Mouse (Mus musculus): ENCODE data around the gene Nr4a3. TPM values are rescaled to one million over a fixed set of nuclear protein-coding genes. Genes with fewer than 3 reads are reported as not detected.

Gene Nr4a3
- polyA plus RNA-seq, 1 experiment from 2014 or later = 0.10 TPM

GRCm38 (mm10) chr4:48073325-48073724 is 28.4 kb downstream of the Nr4a3 start:
- Histone ChIP-seq H3K4me3 (ENCODE audit: low read length) (no peak overlapping the region), H3K9ac (replicated peaks; ENCODE audit: low read length) (no peak overlapping the region), H3K27ac (ENCODE audit: low read length) (no peak overlapping the region), H3K4me1 (ENCODE audit: insufficient read depth, low read length) (no peaks in the 10 kb centered on the region), H3K9me3 (ENCODE audit: low read length) (no peaks in the 10 kb centered on the region), H3K36me3 (ENCODE audit: insufficient read depth, low read length) (no peaks in the 10 kb centered on the region), H3K4me2 (replicated peaks; ENCODE audit: low read depth, low read length) (no peak overlapping the region), H3K27me3 (ENCODE audit: insufficient read depth, low read length) (no peaks in the 10 kb centered on the region)
- ATAC-seq (ENCODE audit: low FRiP score, low TSS enrichment) = no peak
- WGBS = 81% methylated on average over 6 of the region's 6 CpGs

DNA sequence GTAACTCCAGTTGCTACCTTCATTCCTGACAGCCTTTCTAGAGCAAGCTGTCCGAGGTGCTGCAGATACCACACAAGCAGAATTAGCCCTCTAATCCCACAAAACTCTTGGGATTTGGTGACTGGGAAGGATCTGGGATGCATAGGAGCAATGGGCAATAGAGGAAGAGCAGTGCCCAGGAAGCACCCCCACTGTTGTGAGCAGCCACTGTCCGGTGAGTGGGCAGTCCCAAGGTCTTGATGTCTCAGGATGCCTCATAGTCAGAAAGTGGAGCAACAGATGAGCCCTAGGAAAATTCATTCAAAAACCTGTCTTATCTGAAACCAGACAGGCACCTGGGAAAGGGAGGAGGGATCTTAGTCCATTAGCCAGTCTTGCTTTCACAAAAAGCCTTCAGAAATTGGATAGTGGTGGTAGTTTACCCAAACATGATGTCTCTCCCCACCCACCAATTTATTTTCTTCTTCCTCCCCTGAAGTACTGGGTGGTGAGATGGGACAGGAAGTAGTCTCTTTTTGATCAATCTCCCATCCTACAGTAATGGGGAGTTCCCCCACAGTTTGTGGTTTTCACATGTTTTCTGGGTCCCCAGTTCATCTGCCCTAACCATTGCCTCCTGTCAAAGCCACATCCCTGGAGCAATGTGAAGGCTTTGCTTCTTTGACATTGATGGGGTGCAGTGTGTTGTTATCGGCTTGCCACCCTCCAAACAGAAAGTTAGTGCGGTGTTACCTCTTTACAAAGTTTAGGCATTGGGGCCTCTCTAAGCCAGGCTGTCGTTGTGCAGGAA is 29.7 kb downstream of the Nr4a3 start:
- H3K4me3 ChIP-seq (ENCODE audit: low read length) = no peak overlapping the region
- no peaks in the 10 kb centered on the region for H3K27me3 ChIP-seq (ENCODE audit: insufficient read depth, low read length)
- H3K9ac ChIP-seq (replicated peaks; ENCODE audit: low read length) = no peak overlapping the region
- no peaks in the 10 kb centered on the region for H3K9me3 ChIP-seq (ENCODE audit: low read length)
- ATAC-seq (ENCODE audit: low FRiP score, low TSS enrichment) = no peak
- WGBS = 85% methylated on average over 5 of the region's 5 CpGs
- no peaks in the 10 kb centered on the region for H3K36me3 ChIP-seq (ENCODE audit: insufficient read depth, low read length)
- no peak overlapping the region for H3K27ac ChIP-seq (ENCODE audit: low read length)
- H3K4me2 ChIP-seq (replicated peaks; ENCODE audit: low read depth, low read length) = no peak overlapping the region
- peaks cover 5% of the 10 kb centered on the region; the same call in 1 of the 2 replicates for H3K4me1 ChIP-seq (ENCODE audit: insufficient read depth, low read length)

DNA sequence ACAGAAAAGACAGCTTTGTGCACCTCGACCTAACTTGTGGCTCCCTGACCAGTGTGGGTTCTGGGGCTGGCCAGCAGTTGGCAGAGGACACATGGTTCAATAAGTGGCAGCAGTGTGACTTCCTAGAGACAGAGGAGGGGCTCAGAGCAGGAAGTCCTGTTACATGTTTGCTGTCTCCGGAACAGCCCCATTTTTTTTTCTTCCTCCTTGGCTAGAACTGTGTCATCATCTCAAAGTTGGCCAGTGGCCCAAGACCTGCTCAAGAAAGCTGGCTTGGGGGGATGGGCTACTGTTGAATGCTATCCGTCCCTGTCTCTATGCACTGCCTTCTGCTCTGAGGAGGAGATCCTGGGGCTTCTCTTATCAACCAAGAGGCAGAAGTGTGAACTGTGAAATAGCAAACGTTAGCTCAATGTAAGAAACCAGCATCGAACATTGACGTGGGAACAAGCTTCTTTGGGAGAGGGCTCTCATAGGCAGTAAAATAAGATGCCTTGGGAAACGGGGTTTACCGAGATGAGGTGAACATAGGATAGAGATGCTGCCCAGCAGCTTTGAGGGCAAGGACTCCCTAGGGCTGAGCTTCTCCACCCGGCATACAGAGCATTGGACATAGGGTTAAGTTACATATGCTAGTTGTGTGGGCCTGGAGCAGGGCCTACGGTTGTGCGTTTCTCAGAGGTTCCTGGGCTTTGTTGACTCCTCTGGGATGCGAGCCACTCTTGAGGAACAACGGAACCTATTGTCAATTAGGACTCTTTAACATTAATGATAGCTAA is 31.9 kb downstream of the Nr4a3 start:
- 73% methylated on average over 13 of the region's 13 CpGs for WGBS
- Histone ChIP-seq H3K4me3 (ENCODE audit: low read length) (no peak overlapping the region), H3K27ac (ENCODE audit: low read length) (no peak overlapping the region), H3K9me3 (ENCODE audit: low read length) (no peaks in the 10 kb centered on the region), H3K4me1 (ENCODE audit: insufficient read depth, low read length) (peaks cover 5% of the 10 kb centered on the region; the same call in 1 of the 2 replicates), H3K27me3 (ENCODE audit: insufficient read depth, low read length) (no peaks in the 10 kb centered on the region), H3K4me2 (replicated peaks; ENCODE audit: low read depth, low read length) (no peak overlapping the region), H3K36me3 (ENCODE audit: insufficient read depth, low read length) (no peaks in the 10 kb centered on the region), H3K9ac (replicated peaks; ENCODE audit: low read length) (no peak overlapping the region)
- ATAC-seq (ENCODE audit: low FRiP score, low TSS enrichment) = peak; percentile 51; the same call in 1 of the 2 replicates

GRCm38 (mm10) chr4:48078213-48078612 is 33.3 kb downstream of the Nr4a3 start:
- Histone ChIP-seq H3K27me3 (ENCODE audit: insufficient read depth, low read length) (no peaks in the 10 kb centered on the region), H3K4me3 (ENCODE audit: low read length) (no peak overlapping the region), H3K4me1 (ENCODE audit: insufficient read depth, low read length) (peaks cover 5% of the 10 kb centered on the region; the same call in 1 of the 2 replicates), H3K27ac (ENCODE audit: low read length) (no peak overlapping the region), H3K9me3 (ENCODE audit: low read length) (no peaks in the 10 kb centered on the region), H3K4me2 (replicated peaks; ENCODE audit: low read depth, low read length) (peak overlapping the region; percentile 27), H3K36me3 (ENCODE audit: insufficient read depth, low read length) (no peaks in the 10 kb centered on the region), H3K9ac (replicated peaks; ENCODE audit: low read length) (no peak overlapping the region)
- 0% methylated on average over 4 of the region's 4 CpGs for WGBS
- peak; percentile 67 for ATAC-seq (ENCODE audit: low FRiP score, low TSS enrichment)

DNA sequence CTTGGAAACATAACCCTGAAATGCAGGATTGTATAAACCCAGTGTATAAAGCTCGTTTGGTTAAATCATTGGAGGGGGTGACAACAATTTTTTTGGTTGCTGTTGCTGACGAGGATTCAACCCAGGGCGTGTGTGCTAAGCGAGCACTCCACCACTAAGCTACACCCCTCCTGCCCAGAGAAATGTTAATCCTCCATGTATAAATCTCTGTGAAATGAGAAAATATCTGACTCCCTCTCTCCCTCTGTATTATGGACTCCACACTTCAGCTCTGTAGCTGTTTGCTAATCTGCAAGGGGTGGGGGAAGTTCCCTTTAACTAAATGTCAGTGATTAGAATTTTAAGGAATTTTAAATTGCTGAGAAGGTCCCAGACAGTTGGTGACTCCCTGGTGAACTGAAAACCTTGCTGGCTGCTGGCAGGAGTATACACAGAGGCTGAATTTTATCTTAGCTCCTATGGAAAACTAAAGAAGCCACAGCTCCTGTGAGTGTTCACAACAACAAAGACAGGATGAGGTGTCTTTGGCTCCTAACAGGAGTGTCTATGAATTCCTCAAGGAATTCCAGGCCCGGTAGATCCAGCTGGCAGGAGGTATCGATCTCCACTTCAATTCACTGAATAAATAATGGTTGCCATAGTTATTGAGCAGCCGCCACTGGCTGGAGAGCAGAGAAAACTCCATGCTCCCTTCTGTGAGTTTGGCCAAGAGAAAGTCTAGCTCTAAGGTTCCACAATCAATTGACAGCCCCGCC is 34.5 kb downstream of the Nr4a3 start:
- ATAC-seq (ENCODE audit: low FRiP score, low TSS enrichment) = no peak
- no peak overlapping the region for H3K9ac ChIP-seq (replicated peaks; ENCODE audit: low read length)
- H3K4me1 ChIP-seq (ENCODE audit: insufficient read depth, low read length) = peaks cover 5% of the 10 kb centered on the region; the same call in 1 of the 2 replicates
- H3K4me3 ChIP-seq (ENCODE audit: low read length) = no peak overlapping the region
- no peak overlapping the region for H3K27ac ChIP-seq (ENCODE audit: low read length)
- no peaks in the 10 kb centered on the region for H3K9me3 ChIP-seq (ENCODE audit: low read length)
- H3K4me2 ChIP-seq (replicated peaks; ENCODE audit: low read depth, low read length) = no peak overlapping the region
- WGBS = 52% methylated on average over 8 of the region's 8 CpGs
- H3K36me3 ChIP-seq (ENCODE audit: insufficient read depth, low read length) = no peaks in the 10 kb centered on the region
- no peaks in the 10 kb centered on the region for H3K27me3 ChIP-seq (ENCODE audit: insufficient read depth, low read length)

DNA sequence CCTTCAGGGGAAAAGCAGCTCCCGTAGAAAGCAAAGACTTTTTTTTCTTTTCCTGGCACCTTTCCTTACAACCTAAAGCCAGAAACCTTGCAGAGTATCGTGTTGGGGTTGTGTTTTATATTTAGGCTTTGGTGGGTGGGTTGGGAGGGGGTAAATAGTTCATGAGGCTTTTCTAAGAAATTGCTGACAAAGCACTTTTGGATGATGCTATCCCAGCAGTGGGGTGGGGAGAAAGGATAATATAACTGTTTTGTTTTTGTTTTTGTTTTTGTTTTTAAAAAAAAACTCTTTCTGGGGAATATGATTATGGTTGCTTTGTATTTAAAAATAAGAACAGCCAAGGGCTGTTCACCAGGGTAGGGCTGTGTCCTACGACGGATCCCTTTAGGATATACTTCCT is 38.5 kb downstream of the Nr4a3 start:
- no peaks in the 10 kb centered on the region for H3K9me3 ChIP-seq (ENCODE audit: low read length)
- H3K4me3 ChIP-seq (ENCODE audit: low read length) = no peak overlapping the region
- H3K27ac ChIP-seq (ENCODE audit: low read length) = no peak overlapping the region
- no peak for ATAC-seq (ENCODE audit: low FRiP score, low TSS enrichment)
- H3K27me3 ChIP-seq (ENCODE audit: insufficient read depth, low read length) = no peaks in the 10 kb centered on the region
- H3K4me2 ChIP-seq (replicated peaks; ENCODE audit: low read depth, low read length) = no peak overlapping the region
- no peaks in the 10 kb centered on the region for H3K36me3 ChIP-seq (ENCODE audit: insufficient read depth, low read length)
- no peak overlapping the region for H3K9ac ChIP-seq (replicated peaks; ENCODE audit: low read length)
- WGBS = 81% methylated on average over 4 of the region's 4 CpGs
- H3K4me1 ChIP-seq (ENCODE audit: insufficient read depth, low read length) = peaks cover 5% of the 10 kb centered on the region; the same call in 1 of the 2 replicates

DNA sequence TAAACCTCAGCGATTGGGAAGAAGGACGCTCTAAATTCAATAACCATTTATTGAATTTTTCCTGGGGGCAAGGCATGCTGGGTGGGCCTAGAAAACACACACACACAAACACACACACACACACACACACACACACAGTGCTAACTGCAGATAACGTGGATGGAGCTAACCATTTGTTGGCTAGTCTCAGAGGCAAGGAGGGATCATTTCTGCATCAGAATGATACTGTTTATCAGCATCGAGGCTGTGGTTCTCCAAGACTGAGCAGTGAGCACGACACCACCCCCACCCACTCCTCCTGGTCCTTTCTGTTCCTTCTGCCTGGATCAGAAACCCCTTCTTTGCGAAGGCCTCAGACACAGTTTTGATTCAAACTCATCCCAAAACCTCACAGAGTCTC is 41.7 kb downstream of the Nr4a3 start:
- H3K36me3 ChIP-seq (ENCODE audit: insufficient read depth, low read length) = no peaks in the 10 kb centered on the region
- no peak for ATAC-seq (ENCODE audit: low FRiP score, low TSS enrichment)
- WGBS = 63% methylated on average over 6 of the region's 6 CpGs
- H3K4me3 ChIP-seq (ENCODE audit: low read length) = no peak overlapping the region
- H3K9ac ChIP-seq (replicated peaks; ENCODE audit: low read length) = no peak overlapping the region
- H3K27ac ChIP-seq (ENCODE audit: low read length) = no peak overlapping the region
- no peaks in the 10 kb centered on the region for H3K9me3 ChIP-seq (ENCODE audit: low read length)
- H3K4me2 ChIP-seq (replicated peaks; ENCODE audit: low read depth, low read length) = no peak overlapping the region
- H3K4me1 ChIP-seq (ENCODE audit: insufficient read depth, low read length) = no peaks in the 10 kb centered on the region
- H3K27me3 ChIP-seq (ENCODE audit: insufficient read depth, low read length) = no peaks in the 10 kb centered on the region

DNA sequence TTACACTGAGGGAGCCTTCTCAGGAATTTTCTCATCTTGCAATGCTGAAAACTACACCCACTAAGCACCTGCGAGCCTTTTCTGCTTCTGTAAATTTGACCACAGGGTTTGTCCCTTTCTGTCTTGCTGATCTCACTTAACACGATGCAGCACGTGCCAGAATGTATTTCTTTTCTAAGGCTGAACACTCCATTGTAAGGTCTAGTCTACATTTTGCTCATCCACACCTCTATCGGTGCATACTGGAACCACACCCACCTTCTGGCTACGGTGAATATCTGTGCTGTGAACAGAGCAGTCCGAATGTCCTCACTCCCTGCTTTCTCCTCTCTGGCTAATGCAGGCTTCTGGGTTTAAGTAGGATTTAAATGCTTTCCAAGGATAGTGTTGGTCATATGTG is 42.5 kb downstream of the Nr4a3 start:
- Histone ChIP-seq H3K36me3 (ENCODE audit: insufficient read depth, low read length) (no peaks in the 10 kb centered on the region), H3K9ac (replicated peaks; ENCODE audit: low read length) (no peak overlapping the region), H3K27me3 (ENCODE audit: insufficient read depth, low read length) (no peaks in the 10 kb centered on the region), H3K4me3 (ENCODE audit: low read length) (no peak overlapping the region), H3K27ac (ENCODE audit: low read length) (no peak overlapping the region), H3K4me1 (ENCODE audit: insufficient read depth, low read length) (no peaks in the 10 kb centered on the region), H3K9me3 (ENCODE audit: low read length) (no peaks in the 10 kb centered on the region), H3K4me2 (replicated peaks; ENCODE audit: low read depth, low read length) (no peak overlapping the region)
- WGBS = 86% methylated on average over 6 of the region's 6 CpGs
- no peak for ATAC-seq (ENCODE audit: low FRiP score, low TSS enrichment)

DNA sequence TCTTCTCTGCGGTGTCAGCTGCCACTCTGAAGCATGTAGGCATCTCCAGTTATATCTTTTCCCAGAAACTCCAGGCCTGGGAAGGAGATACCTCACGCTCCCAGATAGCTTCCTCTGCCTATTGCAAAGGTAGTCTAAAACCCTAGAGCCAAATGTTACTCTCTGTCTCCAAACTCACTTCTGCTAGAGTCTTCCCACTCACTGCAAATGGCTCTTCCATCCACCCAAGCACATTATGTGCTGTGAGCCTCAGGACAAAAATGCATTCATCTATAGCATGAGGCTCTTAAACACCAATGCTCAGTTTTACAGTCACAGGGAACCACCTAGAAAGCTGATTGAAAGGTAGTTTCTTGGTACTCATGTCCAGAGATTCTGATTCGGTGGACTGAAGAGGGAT is 48.3 kb downstream of the Nr4a3 start:
- no peaks in the 10 kb centered on the region for H3K4me1 ChIP-seq (ENCODE audit: insufficient read depth, low read length)
- H3K4me3 ChIP-seq (ENCODE audit: low read length) = no peak overlapping the region
- no peak overlapping the region for H3K27ac ChIP-seq (ENCODE audit: low read length)
- H3K9me3 ChIP-seq (ENCODE audit: low read length) = no peaks in the 10 kb centered on the region
- ATAC-seq (ENCODE audit: low FRiP score, low TSS enrichment) = no peak
- H3K36me3 ChIP-seq (ENCODE audit: insufficient read depth, low read length) = no peaks in the 10 kb centered on the region
- H3K9ac ChIP-seq (replicated peaks; ENCODE audit: low read length) = no peak overlapping the region
- no peaks in the 10 kb centered on the region for H3K27me3 ChIP-seq (ENCODE audit: insufficient read depth, low read length)
- H3K4me2 ChIP-seq (replicated peaks; ENCODE audit: low read depth, low read length) = no peak overlapping the region
- 83% methylated on average over 3 of the region's 3 CpGs for WGBS

Measured in kidney, embryonic 16.5 days (tissue).